In the genomic region with DNA sequence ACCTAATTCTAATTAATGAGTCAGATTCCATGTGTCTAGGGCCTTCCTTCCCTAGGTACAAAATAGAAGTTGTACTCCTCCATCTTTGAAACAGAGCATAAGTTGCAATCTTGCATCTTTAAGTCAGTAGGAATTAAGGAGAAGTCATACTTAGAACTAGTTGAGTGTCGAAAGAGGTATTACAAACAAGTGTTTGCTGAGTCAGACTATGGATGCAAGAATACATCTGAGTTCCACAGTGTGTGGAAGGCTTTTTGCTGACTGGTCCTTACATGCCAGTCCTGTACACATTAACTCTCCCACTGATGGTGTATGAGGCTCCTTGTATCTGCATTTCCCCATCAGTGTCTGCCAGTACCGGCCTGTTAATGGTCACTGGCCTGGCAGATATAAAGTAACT, we compare ENCODE assay signal across 33 mouse cellular contexts. TPM values are rescaled to one million over a fixed set of nuclear protein-coding genes. Genes with fewer than 3 reads are reported as not detected.
DNase-seq lines count a peak whose midpoint lies in the region; ATAC-seq lines count a peak whose summit lies in the region.
"Had no signal": no experiment of that assay in that cellular context is flagged by ENCODE, and none has a peak within 500 bp of the region (broad histone marks: within the 10 kb centered on the region; RNA-seq: fewer than 3 reads in every experiment).

No protein-coding gene starts in this region.

- no peak overlapping the region for H3K9ac ChIP-seq in liver, embryonic 13.5 days
- H3K9ac ChIP-seq in liver, embryonic 12.5 days: no peak overlapping the region
- H3K9ac ChIP-seq: forebrain, postnatal 0 days; hindbrain, embryonic 13.5 days had no signal

- H3K9me3 ChIP-seq in liver, embryonic 13.5 days (replicated peaks): no peaks in the 10 kb centered on the region
- no peaks in the 10 kb centered on the region for H3K9me3 ChIP-seq in liver, embryonic 12.5 days (replicated peaks)
- H3K9me3 ChIP-seq: G1E; hindbrain, embryonic 13.5 days had no signal

- H3K27ac ChIP-seq in liver, embryonic 13.5 days: no peak overlapping the region
- H3K27ac ChIP-seq in liver, embryonic 12.5 days: no peak overlapping the region
- H3K27ac ChIP-seq: hindbrain, embryonic 10.5 days; hindbrain, embryonic 13.5 days had no signal

- H3K4me1 ChIP-seq in liver, embryonic 13.5 days (replicated peaks): no peaks in the 10 kb centered on the region
- no peaks in the 10 kb centered on the region for H3K4me1 ChIP-seq in liver, embryonic 12.5 days
- H3K4me1 ChIP-seq: hindbrain, embryonic 10.5 days; hindbrain, embryonic 13.5 days had no signal

- DNase-seq in liver, embryonic 13.5 days: no peak
- DNase-seq in lung, postnatal 36 days: peak; percentile 41
- no peak for DNase-seq in lung, postnatal 25 days (ENCODE audit: low spot score)
- DNase-seq in heart, postnatal 14 days: no peak
- no peak for DNase-seq in embryo, embryonic 9.5 days (ENCODE audit: extremely low spot score)
- no peak for DNase-seq in cerebellum, postnatal 10 days
- DNase-seq: adrenal gland, adult 2 months; adrenal gland, postnatal 14 days; B cell, adult 2 months; cerebellum, adult 11 months; cerebellum, adult 2 months; cerebellum, adult 9-11 months; cerebellum, postnatal 36 days; embryo, embryonic 11 days; forebrain, postnatal 0 days; gastrocnemius, postnatal 10 days; gastrocnemius, postnatal 36 days; heart, adult 11 months; heart, postnatal 36 days had no signal

- no peaks in the 10 kb centered on the region for H3K27me3 ChIP-seq in liver, embryonic 13.5 days
- H3K27me3 ChIP-seq in liver, embryonic 12.5 days (replicated peaks): no peaks in the 10 kb centered on the region
- H3K27me3 ChIP-seq: CH12.LX; hindbrain, embryonic 13.5 days had no signal

- H3K4me3 ChIP-seq in liver, embryonic 13.5 days (replicated peaks): no peak overlapping the region
- H3K4me3 ChIP-seq in liver, embryonic 12.5 days: no peak overlapping the region
- H3K4me3 ChIP-seq: hindbrain, embryonic 10.5 days; hindbrain, embryonic 13.5 days had no signal

- intact Hi-C loops in heart, postnatal 14 days (cut with DNase I): no loop called here

- peak; percentile 53; the same call in 1 of the 2 replicates for ATAC-seq in liver, embryonic 13.5 days (ENCODE audit: low read depth)
- ATAC-seq in liver, embryonic 12.5 days: no peak
- peak; percentile 90 for ATAC-seq in megakaryocyte, adult 5-6 weeks (ENCODE audit: poor library complexity, severe bottlenecking)
- ATAC-seq: forebrain, embryonic 14.5 days; forebrain, postnatal 0 days; hindbrain, embryonic 16.5 days had no signal

- WGBS in liver, embryonic 13.5 days (ENCODE audit: insufficient replicate concordance): 69% methylated on average over 2 of the region's 2 CpGs
- 82% methylated on average over 2 of the region's 2 CpGs for WGBS in liver, embryonic 12.5 days (ENCODE audit: insufficient replicate concordance)

- H3K36me3 ChIP-seq in liver, embryonic 13.5 days: no peaks in the 10 kb centered on the region
- H3K36me3 ChIP-seq in liver, embryonic 12.5 days: no peaks in the 10 kb centered on the region
- H3K36me3 ChIP-seq: G1E; hindbrain, embryonic 10.5 days; hindbrain, embryonic 13.5 days had no signal

- no peak overlapping the region for H3K4me2 ChIP-seq in liver, embryonic 13.5 days
- H3K4me2 ChIP-seq in liver, embryonic 12.5 days: no peak overlapping the region
- H3K4me2 ChIP-seq: heart, embryonic 11.5 days; hindbrain, embryonic 13.5 days had no signal

RNA-seq across cellular contexts. Expression of gene Pon1, which starts 14.1 kb away (rescaled TPM):
- polyA plus RNA-seq in liver, embryonic 13.5 days (2015; fragmentation: Nextera tagmentation; extraction: Ambion mirVana): 2.3 TPM in 2 replicates
- 0.66 and 0.98 TPM in 2 replicates for polyA plus RNA-seq in liver, embryonic 12.5 days (2016; fragmentation: Nextera tagmentation; extraction: Ambion mirVana)
- not detected in 2 replicates for total RNA-seq in megakaryocyte, adult 5-6 weeks (2015)
- not detected in 2 replicates for total RNA-seq in megakaryocyte, adult 5-6 weeks (2017)
- total RNA-seq in heart, postnatal 14 days (2021): under 1 TPM in 1 of 2 experiments, not detected in 1; 0.36 TPM
- total RNA-seq: CH12.LX; heart, adult 8-10 months had no signal
- polyA plus RNA-seq: cerebellum, adult 2 months; cortical plate, adult 2 months; embryonic facial prominence, embryonic 11.5 days; G1E; heart, embryonic 14.5 days; heart, postnatal 0 days; hindbrain, embryonic 10.5 days had no signal

RNA-seq across cellular contexts. Expression of gene Pon3, which starts 48.3 kb away (rescaled TPM):
- 15.7 and 17.8 TPM in 2 replicates for polyA plus RNA-seq in liver, embryonic 13.5 days (2015; fragmentation: Nextera tagmentation; extraction: Ambion mirVana)
- polyA plus RNA-seq in liver, embryonic 12.5 days (2016; fragmentation: Nextera tagmentation; extraction: Ambion mirVana): 15.4 and 16.0 TPM in 2 replicates
- total RNA-seq in megakaryocyte, adult 5-6 weeks (2015): 6.4 and 12.0 TPM in 2 replicates
- total RNA-seq in megakaryocyte, adult 5-6 weeks (2017): 3.9 and 8.7 TPM in 2 replicates
- 10 to 100 TPM; 20.2 to 24.2 TPM for total RNA-seq in heart, postnatal 14 days (2021)
